Mouse (Mus musculus): ENCODE data around the gene Crhr1. TPM values are rescaled to one million over a fixed set of nuclear protein-coding genes. Genes with fewer than 3 reads are reported as not detected.
"Not testable (repeated sequence)": the region's sequence is repeated elsewhere in the genome, so short reads cannot be mapped to it uniquely, and the experiment has no call there.

The Crhr1 gene
- total RNA-seq, 2 experiments from 2014 or later: not detected

GRCm38 (mm10) chr11:104190008-104190407 is 57.4 kb downstream of the Crhr1 start:
- DNase-seq (ENCODE audit: low spot score in 2 of 2): no peak

- DNase-seq (ENCODE audit: low spot score in 2 of 2): no peak
Observed at GRCm38 (mm10) chr11:104195382-104195781, 62.7 kb downstream of the Crhr1 start.

- peak; percentile 57 to 76 for DNase-seq (ENCODE audit: low spot score in 2 of 2)
Observed at GRCm38 (mm10) chr11:104195791-104196190, 63.1 kb downstream of the Crhr1 start.

DNA sequence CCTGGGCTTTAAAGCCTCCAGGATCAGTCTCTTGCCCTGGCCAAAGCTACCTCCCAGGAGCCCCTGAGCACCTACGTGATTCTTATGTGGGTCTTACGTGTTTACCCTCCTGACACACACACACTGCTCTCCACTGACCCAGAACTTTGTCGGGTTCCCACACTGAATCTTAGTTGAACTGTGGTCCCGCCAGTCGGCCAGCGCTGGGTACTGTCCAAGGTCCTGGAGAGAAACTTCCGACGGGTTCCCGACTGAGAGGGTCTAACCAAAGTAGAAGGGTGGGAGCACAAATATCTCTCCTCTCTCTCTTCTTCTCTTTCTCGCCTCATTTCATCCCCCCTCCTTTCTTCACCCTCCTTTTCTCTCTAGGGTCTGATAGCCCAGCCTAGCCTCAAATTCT is 65.2 kb downstream of the Crhr1 start:
- DNase-seq (ENCODE audit: low spot score in 2 of 2): peak in 1 of 2 experiments; percentile 58

GRCm38 (mm10) chr11:104203271-104203670 is 70.6 kb downstream of the Crhr1 start:
- DNase-seq (ENCODE audit: low spot score in 2 of 2): no peak

DNA sequence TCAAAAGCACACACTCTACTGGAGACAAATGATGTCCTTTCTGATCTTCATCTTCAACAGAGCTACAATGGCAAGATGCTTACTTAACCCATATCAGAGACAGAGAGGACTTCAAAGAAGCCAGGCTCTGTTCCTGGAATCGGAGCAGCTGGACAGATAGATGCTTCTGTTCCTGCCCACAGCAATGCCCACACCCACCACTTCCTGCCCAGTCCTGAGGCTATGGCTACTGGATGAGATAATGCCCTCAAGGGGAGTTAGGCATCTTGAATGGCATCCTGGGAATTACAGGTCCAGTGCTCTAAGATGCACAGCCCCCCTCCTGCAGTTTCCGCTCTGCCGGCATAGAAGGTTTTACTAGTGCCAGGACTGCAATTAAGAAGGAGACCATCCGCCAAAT is 73.9 kb downstream of the Crhr1 start:
- DNase-seq (ENCODE audit: low spot score in 2 of 2): no peak

DNA sequence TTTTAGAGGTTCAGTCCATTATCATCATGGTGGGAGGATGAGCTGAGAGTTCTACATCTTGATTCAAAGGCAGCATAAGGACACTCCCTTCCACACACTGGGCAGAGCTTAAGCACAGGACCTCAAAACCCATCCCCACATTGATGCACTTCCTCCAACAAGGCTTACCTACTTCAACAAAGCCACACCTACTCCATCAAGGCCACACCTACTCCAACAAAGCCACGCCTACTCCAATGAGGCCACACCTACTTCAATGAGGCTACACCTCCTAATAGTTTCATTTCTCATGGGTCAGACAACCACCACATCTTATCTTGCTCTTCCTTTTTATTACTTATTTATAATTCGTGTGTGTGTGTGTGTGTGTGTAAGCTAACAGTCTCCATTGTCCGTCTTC is 76.4 kb downstream of the Crhr1 start:
- no peak for DNase-seq (ENCODE audit: low spot score in 2 of 2)

- no peak for DNase-seq (ENCODE audit: low spot score in 2 of 2)
Observed at GRCm38 (mm10) chr11:104211251-104211650, 78.6 kb downstream of the Crhr1 start.

DNA sequence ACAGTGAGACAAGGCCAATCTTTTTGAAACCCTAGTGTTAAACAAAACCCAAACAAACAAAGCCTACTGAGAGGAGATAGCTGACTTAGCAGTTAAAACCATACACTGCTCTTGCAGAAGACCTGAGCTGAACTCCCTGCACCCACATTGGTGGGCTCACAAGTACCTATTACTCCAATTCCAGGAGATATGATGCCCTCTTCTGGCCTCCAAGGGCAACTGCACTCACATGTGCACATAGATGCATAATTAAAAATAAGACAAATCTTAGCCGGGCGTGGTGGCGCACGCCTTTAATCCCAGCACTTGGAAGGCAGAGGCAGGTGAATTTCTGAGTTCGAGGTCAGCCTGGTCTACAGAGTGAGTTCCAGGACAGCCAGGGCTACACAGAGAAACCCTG is 81.5 kb downstream of the Crhr1 start:
- not testable (repeated sequence) for DNase-seq (ENCODE audit: low spot score in 2 of 2)

- no peak for DNase-seq (ENCODE audit: low spot score in 2 of 2)
Observed at GRCm38 (mm10) chr11:104218075-104218474, 85.4 kb downstream of the Crhr1 start.

GRCm38 (mm10) chr11:104220291-104220690 is 87.6 kb downstream of the Crhr1 start:
- DNase-seq (ENCODE audit: low spot score in 2 of 2): no peak

DNA sequence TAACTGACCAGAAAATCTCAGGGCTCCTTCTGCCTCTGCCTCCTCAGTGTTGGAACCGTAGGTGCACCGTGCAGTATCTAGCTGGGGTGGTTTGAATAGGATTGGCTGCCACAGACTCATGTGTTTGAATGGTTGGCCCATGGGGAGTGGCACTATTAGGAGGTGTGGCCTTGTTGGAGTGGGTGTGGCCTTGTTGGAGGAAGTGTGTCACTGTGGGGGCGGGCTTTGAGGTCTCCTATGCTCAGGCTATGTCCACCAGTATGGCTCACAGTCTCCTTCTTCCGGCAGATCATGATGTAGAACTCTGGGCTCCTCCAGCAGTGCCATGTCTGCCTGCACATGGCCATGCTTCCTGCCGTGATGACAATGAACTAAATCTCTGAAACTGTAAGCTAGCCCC is 89.1 kb downstream of the Crhr1 start:
- no peak for DNase-seq (ENCODE audit: low spot score in 2 of 2)

GRCm38 (mm10) chr11:104223301-104223700 is 90.6 kb downstream of the Crhr1 start:
- no peak for DNase-seq (ENCODE audit: low spot score in 2 of 2)

Other genes starting within 250 kb of the Crhr1 start
- 10 to 100 TPM; 29.3 to 30.3 TPM for gene Nsf, start 178.8 kb upstream of the Crhr1 start, total RNA-seq (2021)
- gene Arf2, start 166.1 kb upstream of the Crhr1 start, total RNA-seq (2021): 10 to 100 TPM; 25.9 to 30.9 TPM
- not detected for gene Sppl2c, start 53.5 kb downstream of the Crhr1 start, total RNA-seq (2021)
- 10 to 100 TPM; 24.6 to 26.4 TPM for gene Mapt, start 98.5 kb downstream of the Crhr1 start, total RNA-seq (2021)